ENCODE assay signal across 10 mouse cellular contexts in genomic region chr1:92215131-92215638, GRCm38 (mm10). TPM values are rescaled to one million over a fixed set of nuclear protein-coding genes. Genes with fewer than 3 reads are reported as not detected.
DNase-seq lines count a peak whose midpoint lies in the region; ATAC-seq and TF ChIP-seq lines count a peak whose summit lies in the region.
"Had no signal": no experiment of that assay in that cellular context is flagged by ENCODE, and none has a peak within 500 bp of the region (broad histone marks: within the 10 kb centered on the region; RNA-seq: fewer than 3 reads in every experiment).

No protein-coding gene starts in this region.

- no peak for TF ChIP-seq CTCF in layer of hippocampus, adult 2 months (conservative IDR thresholded peaks at IDR 0.05)

- ATAC-seq in forebrain, embryonic 14.5 days: no peak
- no peak for ATAC-seq in limb, embryonic 12.5 days (ENCODE audit: insufficient number of reproducible peaks, insufficient read depth, low FRiP score, low TSS enrichment, low read depth)
- no peak for ATAC-seq in kidney, embryonic 16.5 days (ENCODE audit: low FRiP score, low TSS enrichment)
- ATAC-seq in erythroid progenitor cell, adult 5-6 weeks (replicated peaks; ENCODE audit: low FRiP score, poor library complexity, severe bottlenecking): no peak

- H3K9me3 ChIP-seq in forebrain, embryonic 14.5 days (replicated peaks; ENCODE audit: control insufficient read depth, low read length): no peaks in the 10 kb centered on the region
- no peaks in the 10 kb centered on the region for H3K9me3 ChIP-seq in limb, embryonic 12.5 days
- H3K9me3 ChIP-seq in kidney, embryonic 16.5 days (ENCODE audit: low read length): no peaks in the 10 kb centered on the region; the same call in 1 of the 2 replicates
- H3K9me3 ChIP-seq: G1E; neural tube, embryonic 12.5 days had no signal

- 74% methylated on average over 8 of the region's 8 CpGs for WGBS in forebrain, embryonic 14.5 days
- 88% methylated on average over 8 of the region's 8 CpGs for WGBS in limb, embryonic 12.5 days
- WGBS in kidney, embryonic 16.5 days: 87% methylated on average over 8 of the region's 8 CpGs

- peaks cover 29% of the 10 kb centered on the region for H3K4me1 ChIP-seq in forebrain, embryonic 14.5 days (ENCODE audit: control insufficient read depth, insufficient read depth, low read length)
- peaks cover 34% of the 10 kb centered on the region for H3K4me1 ChIP-seq in limb, embryonic 12.5 days (replicated peaks)
- H3K4me1 ChIP-seq in kidney, embryonic 16.5 days (ENCODE audit: insufficient read depth, low read length): peaks cover 9% of the 10 kb centered on the region; the same call in 1 of the 2 replicates

- H3K36me3 ChIP-seq in forebrain, embryonic 14.5 days (ENCODE audit: control insufficient read depth, insufficient read depth, low read length): no peaks in the 10 kb centered on the region
- no peaks in the 10 kb centered on the region for H3K36me3 ChIP-seq in limb, embryonic 12.5 days
- H3K36me3 ChIP-seq in kidney, embryonic 16.5 days (ENCODE audit: insufficient read depth, low read length): no peaks in the 10 kb centered on the region
- H3K36me3 ChIP-seq: G1E; neural tube, embryonic 12.5 days had no signal

- H3K9ac ChIP-seq in forebrain, embryonic 14.5 days (ENCODE audit: low read length): no peak overlapping the region
- no peak overlapping the region for H3K9ac ChIP-seq in limb, embryonic 12.5 days (replicated peaks)
- no peak overlapping the region for H3K9ac ChIP-seq in kidney, embryonic 16.5 days (replicated peaks; ENCODE audit: low read length)
- H3K9ac ChIP-seq: neural tube, embryonic 12.5 days had no signal

- no peak overlapping the region for H3K4me3 ChIP-seq in layer of hippocampus, adult 2 months
- H3K4me3 ChIP-seq in forebrain, embryonic 14.5 days (ENCODE audit: low read depth, low read length): no peak overlapping the region
- no peak overlapping the region for H3K4me3 ChIP-seq in limb, embryonic 12.5 days (replicated peaks)
- no peak overlapping the region for H3K4me3 ChIP-seq in kidney, embryonic 16.5 days (ENCODE audit: low read length)
- H3K4me3 ChIP-seq: neural tube, embryonic 12.5 days had no signal

- H3K4me2 ChIP-seq in forebrain, embryonic 14.5 days (ENCODE audit: low read length): no peak overlapping the region
- no peak overlapping the region for H3K4me2 ChIP-seq in limb, embryonic 12.5 days
- H3K4me2 ChIP-seq in kidney, embryonic 16.5 days (replicated peaks; ENCODE audit: low read depth, low read length): no peak overlapping the region
- H3K4me2 ChIP-seq: neural tube, embryonic 12.5 days had no signal

- H3K27ac ChIP-seq in layer of hippocampus, adult 2 months: peak overlapping the region; percentile 72
- peak overlapping the region; percentile 36; the same call in 1 of the 2 replicates for H3K27ac ChIP-seq in forebrain, embryonic 14.5 days (ENCODE audit: low read depth, low read length)
- peak overlapping the region; percentile 73 for H3K27ac ChIP-seq in limb, embryonic 12.5 days
- no peak overlapping the region for H3K27ac ChIP-seq in kidney, embryonic 16.5 days (ENCODE audit: low read length)
- H3K27ac ChIP-seq: neural tube, embryonic 12.5 days had no signal

- DNase-seq in layer of hippocampus, adult 2 months (ENCODE audit: low spot score in 2 of 2): no peak
- no peak for DNase-seq in layer of hippocampus, postnatal 14 days (ENCODE audit: low spot score in 2 of 2)
- peak; percentile 88 for DNase-seq in adrenal gland, adult 2 months
- no peak for DNase-seq in forebrain, embryonic 14.5 days (ENCODE audit: low spot score)
- DNase-seq in layer of hippocampus, postnatal 25 days (ENCODE audit: extremely low spot score in 1 of 2, low spot score in 1 of 2): no peak

- no peaks in the 10 kb centered on the region for H3K27me3 ChIP-seq in forebrain, embryonic 14.5 days (replicated peaks; ENCODE audit: control insufficient read depth, insufficient read depth, low read length)
- H3K27me3 ChIP-seq in limb, embryonic 12.5 days: no peaks in the 10 kb centered on the region
- no peaks in the 10 kb centered on the region for H3K27me3 ChIP-seq in kidney, embryonic 16.5 days (ENCODE audit: insufficient read depth, low read length)

RNA-seq across cellular contexts. Expression of gene Hdac4, which starts 19.7 kb away (rescaled TPM):
- total RNA-seq in layer of hippocampus, adult 2 months (2021): 100 to 1,000 TPM in 1 of 2 experiments, 10 to 100 TPM in 1; 97.2 to 106 TPM
- total RNA-seq in layer of hippocampus, postnatal 14 days (2021): 10 to 100 TPM; 96.2 to 98.7 TPM
- 10 to 100 TPM; 57.4 to 90.9 TPM for total RNA-seq in adrenal gland, adult 2 months (2021)
- polyA plus RNA-seq in adrenal gland, adult 2 months (2012; rRNA removed): 55.5 and 81.4 TPM in 2 replicates
- polyA plus RNA-seq in forebrain, embryonic 14.5 days (2014; fragmentation: Nextera tagmentation; extraction: Ambion mirVana): 16.5 and 22.7 TPM in 2 replicates
- 22.8 and 26.0 TPM in 2 replicates for polyA plus RNA-seq in limb, embryonic 12.5 days (2016; fragmentation: Nextera tagmentation; extraction: Ambion mirVana)
- 17.7 and 19.8 TPM in 2 replicates for polyA plus RNA-seq in kidney, embryonic 16.5 days (2015; fragmentation: Nextera tagmentation; extraction: Ambion mirVana)
- total RNA-seq in layer of hippocampus, postnatal 25 days (2021): 100 to 1,000 TPM in 1 of 2 experiments, 10 to 100 TPM in 1; 97.9 to 101 TPM
- total RNA-seq in erythroid progenitor cell, adult 5-6 weeks (2015; ENCODE audit: low replicate concordance): 6.3 and 10.8 TPM in 2 replicates
- 3.6 and 8.0 TPM in 2 replicates for total RNA-seq in erythroid progenitor cell, adult 5-6 weeks (2017; ENCODE audit: low replicate concordance)

Comparison
In these comparisons a context has a peak if more than half of its experiments do, and no peak if none do; other contexts are left out.
1. RNA of gene Hdac4, which starts 19.7 kb away (total RNA-seq): 97.2 to 106 TPM in layer of hippocampus, adult 2 months, 97.9 to 101 TPM in layer of hippocampus, postnatal 25 days, 96.2 to 98.7 TPM in layer of hippocampus, postnatal 14 days and 57.4 to 90.9 TPM in adrenal gland, adult 2 months; 3.6 to 10.8 TPM in erythroid progenitor cell, adult 5-6 weeks; every median in the first group is over 4 times any median in the second.